Mouse (Mus musculus) myocyte (in vitro differentiated cells): ENCODE measurements around the gene Cep128. TPM values are rescaled to one million over a fixed set of nuclear protein-coding genes. Genes with fewer than 3 reads are reported as not detected.

Source experiments
- H3K27me3 ChIP-seq: one replicate; pipeline ENCODE4 v1.6.1; 2011; ENCODE audit not compliant: control insufficient read depth, insufficient read depth, insufficient read length
- H3K36me3 ChIP-seq: one replicate; pipeline ENCODE4 v1.6.1; 2011; ENCODE audit not compliant: control insufficient read depth, insufficient read depth
- H3K4me2 ChIP-seq: one replicate; pipeline ENCODE4 v1.6.1; 2011; ENCODE audit warnings: low read depth, control low read depth
- H3K4me3 ChIP-seq: one replicate; pipeline ENCODE4 v1.5.1; 2011; ENCODE audit warnings: mild to moderate bottlenecking, control low read depth, moderate library complexity
- H3K79me2 ChIP-seq: one replicate; pipeline ENCODE4 v1.6.1; 2011; ENCODE audit not compliant: control insufficient read depth, insufficient read depth
- H3ac ChIP-seq: one replicate; pipeline ENCODE4 v1.6.1; 2011; ENCODE audit not compliant: control insufficient read depth, insufficient read length
- CEBPB ChIP-seq: IDR thresholded peaks from 2 replicates; pipeline ENCODE4 v1.6.1; 2011; ENCODE audit warnings: mild to moderate bottlenecking, moderate library complexity; ENCODE audit not compliant: poor library complexity, insufficient read depth, severe bottlenecking
- E2F4 ChIP-seq: IDR thresholded peaks from one replicate; pipeline ENCODE4 v1.6.1; 2011; ENCODE audit warnings: mild to moderate bottlenecking, control low read depth, moderate library complexity; ENCODE audit not compliant: insufficient read depth
- MAX ChIP-seq: IDR thresholded peaks from one replicate; pipeline ENCODE4 v1.6.1; 2011; ENCODE audit warnings: low read depth, mild to moderate bottlenecking, control low read depth
- MYOD1 ChIP-seq, 3 experiments: IDR thresholded peaks; one replicate each; pipeline ENCODE4 v1.6.1; 2011; ENCODE audit warnings: control low read depth in 2 of 3, low read depth in 2 of 3, mild to moderate bottlenecking in 2 of 3, moderate library complexity in 1 of 3; ENCODE audit not compliant: insufficient read length in 2 of 3, control insufficient read depth in 1 of 3
- MYOG ChIP-seq, 3 experiments: IDR thresholded peaks; one replicate each; pipeline ENCODE4 v1.6.1; 2011; ENCODE audit warnings: control low read depth in 2 of 3, low read depth in 2 of 3, mild to moderate bottlenecking in 2 of 3; ENCODE audit not compliant: insufficient read length in 2 of 3, control insufficient read depth in 1 of 3, insufficient read depth in 1 of 3
- POLR2A ChIP-seq: IDR thresholded peaks from one replicate; pipeline ENCODE4 v1.6.1; 2011; ENCODE audit warnings: low read depth, mild to moderate bottlenecking, control low read depth, moderate library complexity; ENCODE audit not compliant: insufficient read length
- POLR2AphosphoS2 ChIP-seq: IDR thresholded peaks from one replicate; pipeline ENCODE4 v1.6.1; 2011; ENCODE audit warnings: low read depth, control low read depth; ENCODE audit not compliant: insufficient read length
- REST ChIP-seq: IDR thresholded peaks from one replicate; pipeline ENCODE4 v1.6.1; 2011; ENCODE audit warnings: mild to moderate bottlenecking, control low read depth, moderate library complexity; ENCODE audit not compliant: insufficient read depth, insufficient read length
- SRF ChIP-seq: IDR thresholded peaks from one replicate; pipeline ENCODE4 v1.6.1; 2011; ENCODE audit warnings: low read depth; ENCODE audit not compliant: control insufficient read depth, insufficient read length
- TCF12 ChIP-seq: IDR thresholded peaks from one replicate; pipeline ENCODE4 v1.6.1; 2011; ENCODE audit warnings: mild to moderate bottlenecking, control low read depth; ENCODE audit not compliant: poor library complexity, insufficient read depth, severe bottlenecking
- TCF3 ChIP-seq: IDR thresholded peaks from one replicate; pipeline ENCODE4 v1.6.1; 2011; ENCODE audit warnings: low read depth, control low read depth; ENCODE audit not compliant: insufficient read length
- USF1 ChIP-seq: IDR thresholded peaks from one replicate; pipeline ENCODE4 v1.6.1; 2011; ENCODE audit warnings: low read depth, mild to moderate bottlenecking, control low read depth, moderate library complexity
- polyA plus RNA-seq: library from polyadenylated mRNA; unstranded; fragments of >200 nt; fragmentation: generic; extraction: Trizol; gene quantifications from one replicate; pipeline ENCODE4 v1.2.1, GENCODE M21; 2012; ENCODE audit warnings: missing spikeins

The Cep128 gene
- polyA plus RNA-seq, 1 experiment: 2.9 TPM

- H3K36me3 ChIP-seq: no peaks in the 10 kb centered on the region
- no peaks in the 10 kb centered on the region for H3K27me3 ChIP-seq
- H3ac ChIP-seq: no peak overlapping the region
- no peaks in the 10 kb centered on the region for H3K79me2 ChIP-seq
- TF ChIP-seq POLR2AphosphoS2 (no peak), REST (no peak), SRF (no peak)
- no peak overlapping the region for H3K4me3 ChIP-seq
- no peak overlapping the region for H3K4me2 ChIP-seq
These were observed 375.5 kb downstream of the Cep128 start for GRCm38 (mm10) chr12:91008736-91009135.

GRCm38 (mm10) chr12:91008170-91008569, 376.0 kb downstream of the Cep128 start:
- Histone ChIP-seq H3K36me3 (no peaks in the 10 kb centered on the region), H3K4me2 (no peak overlapping the region), H3K79me2 (no peaks in the 10 kb centered on the region), H3ac (no peak overlapping the region), H3K27me3 (no peaks in the 10 kb centered on the region), H3K4me3 (no peak overlapping the region)
- no peak for TF ChIP-seq CEBPB
- TF ChIP-seq TCF3: no peak
- no peak for TF ChIP-seq E2F4
- TF ChIP-seq POLR2A: no peak
- no peak for TF ChIP-seq REST
- no peak for TF ChIP-seq POLR2AphosphoS2
- no peak for TF ChIP-seq MAX
- no peak for TF ChIP-seq SRF
- no peak for TF ChIP-seq TCF12
- no peak for TF ChIP-seq USF1
- no peak for TF ChIP-seq MYOD1 (IDR thresholded peaks at IDR 0.05; ENCODE audit: control insufficient read depth in 1 of 3, insufficient read length in 2 of 3, low read depth in 2 of 3)
- TF ChIP-seq MYOG (IDR thresholded peaks at IDR 0.05; ENCODE audit: control insufficient read depth in 1 of 3, insufficient read depth in 1 of 3, insufficient read length in 2 of 3, low read depth in 2 of 3): no peak

- no peak overlapping the region for H3K4me2 ChIP-seq
- no peaks in the 10 kb centered on the region for H3K36me3 ChIP-seq
- H3K4me3 ChIP-seq: no peak overlapping the region
- no peaks in the 10 kb centered on the region for H3K79me2 ChIP-seq
- H3K27me3 ChIP-seq: no peaks in the 10 kb centered on the region
- H3ac ChIP-seq: no peak overlapping the region
- TF ChIP-seq MYOG (IDR thresholded peaks at IDR 0.05; ENCODE audit: control insufficient read depth in 1 of 3, insufficient read depth in 1 of 3, insufficient read length in 2 of 3, low read depth in 2 of 3) (no peak), POLR2A (no peak), E2F4 (no peak), MAX (no peak), TCF12 (no peak), USF1 (no peak), CEBPB (no peak), SRF (no peak), REST (no peak), TCF3 (no peak), MYOD1 (IDR thresholded peaks at IDR 0.05; ENCODE audit: control insufficient read depth in 1 of 3, insufficient read length in 2 of 3, low read depth in 2 of 3) (no peak)
These were observed 386.7 kb downstream of the Cep128 start for GRCm38 (mm10) chr12:90997539-90997938.

GRCm38 (mm10) chr12:90993331-90993730, 390.9 kb downstream of the Cep128 start:
- H3K4me2 ChIP-seq: no peak overlapping the region
- no peaks in the 10 kb centered on the region for H3K27me3 ChIP-seq
- no peak overlapping the region for H3K4me3 ChIP-seq
- no peak overlapping the region for H3ac ChIP-seq
- H3K79me2 ChIP-seq: no peaks in the 10 kb centered on the region
- H3K36me3 ChIP-seq: no peaks in the 10 kb centered on the region
- no peak for TF ChIP-seq TCF12
- no peak for TF ChIP-seq USF1
- peak in 1 of 3 experiments; percentile 15 for TF ChIP-seq MYOG (IDR thresholded peaks at IDR 0.05; ENCODE audit: control insufficient read depth in 1 of 3, insufficient read depth in 1 of 3, insufficient read length in 2 of 3, low read depth in 2 of 3)
- TF ChIP-seq POLR2A: no peak
- TF ChIP-seq REST: no peak
- TF ChIP-seq SRF: no peak
- TF ChIP-seq MYOD1 (IDR thresholded peaks at IDR 0.05; ENCODE audit: control insufficient read depth in 1 of 3, insufficient read length in 2 of 3, low read depth in 2 of 3): peak in 2 of 3 experiments; percentile 32 to 42
- no peak for TF ChIP-seq POLR2AphosphoS2
- TF ChIP-seq MAX: no peak
- no peak for TF ChIP-seq TCF3

- H3K4me2 ChIP-seq: no peak overlapping the region
- H3K79me2 ChIP-seq: no peaks in the 10 kb centered on the region
- H3K27me3 ChIP-seq: no peaks in the 10 kb centered on the region
- H3ac ChIP-seq: no peak overlapping the region
- TF ChIP-seq CEBPB (no peak), MYOG (IDR thresholded peaks at IDR 0.05; ENCODE audit: control insufficient read depth in 1 of 3, insufficient read depth in 1 of 3, insufficient read length in 2 of 3, low read depth in 2 of 3) (no peak), POLR2A (no peak), POLR2AphosphoS2 (no peak), REST (no peak)
- no peaks in the 10 kb centered on the region for H3K36me3 ChIP-seq
- no peak overlapping the region for H3K4me3 ChIP-seq
These were observed 396.4 kb downstream of the Cep128 start for GRCm38 (mm10) chr12:90987782-90988181.
